Mouse (Mus musculus) monocyte, adult 2 months (primary cell): ENCODE data around the gene Eftud2.

Experiments used
- DNase-seq, 2 experiments: peaks; one replicate each; pipeline ENCODE4 v3.0.0; 2022; ENCODE audit warnings: low spot score in 2 of 2, low read depth in 1 of 2

The Eftud2 gene

DNA sequence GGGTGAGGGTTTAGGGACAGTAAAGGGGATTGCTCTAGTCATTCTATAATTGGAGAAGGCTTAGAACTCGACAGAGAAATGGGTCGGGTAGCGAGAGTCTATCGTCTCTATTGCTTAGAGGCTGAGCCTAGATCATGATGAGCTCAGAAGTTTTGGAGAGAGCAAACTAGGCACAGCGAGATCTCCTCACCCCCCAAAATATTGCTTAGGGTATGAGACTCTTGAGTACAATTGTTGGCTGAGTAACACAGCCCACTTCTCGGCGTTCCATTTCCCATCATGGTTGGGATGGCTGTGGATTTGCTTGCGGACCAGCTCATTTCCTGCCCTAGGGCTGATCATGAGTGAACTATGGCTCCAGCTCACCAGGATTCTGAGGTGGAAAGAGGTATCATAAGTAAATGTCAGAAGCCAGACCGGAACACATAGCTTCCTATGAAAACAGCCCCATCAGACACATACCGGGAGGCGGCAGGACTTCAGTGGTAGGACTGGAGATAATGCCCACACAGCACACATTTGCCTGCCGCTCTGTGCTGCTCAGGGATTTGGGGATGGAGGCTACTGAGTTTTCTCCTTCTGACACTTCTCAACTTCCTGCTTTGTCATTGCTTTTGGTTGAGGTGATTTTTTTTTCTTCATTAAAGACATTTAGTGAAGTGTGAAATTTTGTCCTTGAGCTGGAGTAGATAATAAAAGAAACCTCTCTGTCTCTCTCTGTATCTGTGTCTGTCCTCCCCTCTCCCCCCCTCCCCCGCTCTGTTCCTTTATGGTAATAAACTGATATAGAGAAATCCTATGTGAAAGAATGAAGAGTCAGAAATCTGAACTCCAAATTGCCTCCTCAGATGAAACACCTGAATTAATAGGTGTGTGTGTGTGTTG lies 771 bp upstream of the Eftud2 start:
- DNase-seq: no peak

DNA sequence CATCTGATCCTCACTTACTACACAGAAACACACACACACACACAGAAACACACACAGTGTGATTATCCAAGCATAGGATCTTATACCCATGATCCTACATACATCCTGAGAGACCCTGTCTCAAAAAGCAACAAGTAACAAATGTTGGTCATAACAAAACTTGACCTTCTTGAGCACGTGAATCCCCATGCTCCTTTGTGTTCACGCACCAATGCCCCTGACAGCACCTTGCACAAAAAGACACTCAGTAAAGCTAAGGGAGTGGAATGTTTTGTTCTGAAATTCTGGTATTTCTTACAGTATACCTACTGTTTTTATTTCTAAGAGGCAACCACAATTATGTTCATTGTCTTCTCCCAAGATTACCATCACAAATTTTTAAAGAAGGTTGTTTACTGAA lies 1.2 kb downstream of the Eftud2 start:
- DNase-seq: no peak

GRCm38 (mm10) chr11:102874801-102875334 lies 5.9 kb downstream of the Eftud2 start:
- no peak for DNase-seq

- DNase-seq: no peak
Observed at GRCm38 (mm10) chr11:102864272-102864671, 16.5 kb downstream of the Eftud2 start.

- no peak for DNase-seq
Observed at GRCm38 (mm10) chr11:102859933-102860332, 20.9 kb downstream of the Eftud2 start.

DNA sequence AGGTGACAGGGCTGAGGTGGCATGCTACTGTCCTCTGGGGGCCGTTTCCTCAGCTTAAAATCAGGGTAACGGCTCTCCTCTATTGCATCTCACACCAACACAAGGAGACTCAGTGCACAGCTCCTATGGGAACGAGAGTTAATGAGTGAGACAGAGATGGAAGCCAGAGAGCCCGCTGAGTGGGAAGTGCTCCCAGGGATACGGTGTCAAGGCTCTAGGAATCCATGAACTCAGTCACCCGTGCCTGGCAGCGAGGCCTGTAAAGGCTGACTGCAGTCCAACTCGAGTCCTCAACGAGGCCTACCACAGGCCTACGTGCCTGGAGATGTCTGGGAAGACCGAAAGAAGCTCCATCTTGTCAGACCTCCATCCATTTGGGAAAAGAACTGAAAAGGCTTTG lies 21.8 kb downstream of the Eftud2 start:
- DNase-seq: no peak

DNA sequence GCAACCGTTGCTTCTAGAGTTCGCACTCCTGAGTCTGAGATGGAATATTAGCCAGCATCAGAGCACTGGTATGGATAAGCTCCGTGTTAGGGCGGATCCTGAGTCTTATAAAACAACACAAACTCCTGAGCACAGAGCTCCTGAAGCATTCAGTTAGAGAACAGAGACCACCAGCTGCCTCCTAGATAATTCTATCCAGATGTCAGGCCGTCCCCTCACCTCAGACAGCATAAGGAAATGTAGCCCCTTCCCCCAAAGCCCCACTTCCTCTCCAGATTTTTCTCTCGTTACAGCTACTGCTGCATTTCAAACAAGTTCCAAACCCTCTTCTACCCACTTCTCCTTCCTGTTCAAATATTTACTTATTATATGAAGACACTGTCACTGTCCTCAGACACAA lies 24.8 kb downstream of the Eftud2 start:
- DNase-seq: no peak

GRCm38 (mm10) chr11:102853760-102854159 lies 27.0 kb downstream of the Eftud2 start:
- DNase-seq: no peak

- DNase-seq: peak in 1 of 2 experiments; percentile 3
Observed at GRCm38 (mm10) chr11:102851883-102852282, 28.9 kb downstream of the Eftud2 start.

DNA sequence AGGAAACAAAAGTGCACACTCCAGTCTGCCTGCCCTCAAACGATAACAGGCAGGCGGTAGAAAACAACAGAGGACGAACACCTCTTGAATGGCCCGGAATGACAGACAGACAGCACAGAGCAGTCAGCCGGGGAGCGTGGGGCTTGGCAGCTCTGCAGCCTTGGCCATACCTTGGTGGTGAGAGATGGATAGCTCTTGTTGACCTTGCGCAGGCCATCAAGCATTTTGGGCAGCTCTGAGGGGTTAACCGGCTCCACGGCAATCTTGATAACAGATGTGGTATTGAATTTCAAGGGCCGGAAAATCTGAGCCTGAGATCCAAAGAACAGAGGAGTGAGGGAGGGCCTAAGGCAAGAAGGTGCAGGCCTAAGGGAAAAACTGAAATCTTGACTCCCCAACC lies 34.9 kb downstream of the Eftud2 start:
- DNase-seq: no peak

DNA sequence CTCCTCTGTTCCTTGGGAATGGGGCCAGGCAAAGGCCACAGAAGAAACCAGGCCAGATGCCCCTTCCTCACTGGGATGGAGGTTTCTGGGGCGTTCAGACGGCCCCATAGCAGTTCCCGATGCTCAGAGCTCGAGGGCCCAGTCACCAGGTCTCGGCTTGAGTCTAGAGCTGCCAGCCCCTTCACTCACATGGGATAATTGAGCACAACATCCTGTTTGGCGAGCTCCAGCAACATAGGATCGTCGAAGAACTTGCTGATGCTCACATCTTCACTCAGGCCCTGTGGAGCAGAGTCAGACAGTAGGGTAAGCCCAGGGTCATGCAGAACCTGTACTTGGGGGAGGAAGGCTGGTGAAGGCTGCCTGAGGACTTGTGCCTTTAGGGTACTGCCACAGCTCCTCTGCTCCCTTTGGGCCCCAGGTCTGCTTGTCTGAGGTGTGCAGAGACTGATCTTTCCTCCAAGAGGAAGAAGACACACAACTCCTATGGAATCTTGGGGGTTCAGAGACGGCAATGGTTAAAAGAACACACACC lies 42.1 kb downstream of the Eftud2 start:
- no peak for DNase-seq

DNA sequence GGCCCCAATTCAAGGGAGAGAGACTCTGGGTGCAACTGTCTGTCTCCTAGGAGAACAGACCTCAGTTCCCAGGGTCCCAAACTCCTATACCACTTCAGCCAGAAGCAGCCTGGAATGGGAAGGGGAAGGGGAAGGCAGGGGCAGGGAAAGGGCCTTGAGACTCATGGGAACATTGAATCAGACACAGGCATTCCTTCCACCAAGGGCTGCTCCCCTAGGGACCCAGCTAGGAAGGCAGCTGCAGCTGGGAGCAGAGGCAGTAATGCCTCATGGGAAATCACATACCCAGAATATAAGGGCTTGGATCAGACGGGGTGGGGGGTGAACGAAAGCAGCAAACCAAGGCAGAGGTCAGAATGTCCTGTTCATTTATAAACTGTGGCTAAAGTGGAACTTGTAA lies 42.7 kb downstream of the Eftud2 start:
- no peak for DNase-seq

DNA sequence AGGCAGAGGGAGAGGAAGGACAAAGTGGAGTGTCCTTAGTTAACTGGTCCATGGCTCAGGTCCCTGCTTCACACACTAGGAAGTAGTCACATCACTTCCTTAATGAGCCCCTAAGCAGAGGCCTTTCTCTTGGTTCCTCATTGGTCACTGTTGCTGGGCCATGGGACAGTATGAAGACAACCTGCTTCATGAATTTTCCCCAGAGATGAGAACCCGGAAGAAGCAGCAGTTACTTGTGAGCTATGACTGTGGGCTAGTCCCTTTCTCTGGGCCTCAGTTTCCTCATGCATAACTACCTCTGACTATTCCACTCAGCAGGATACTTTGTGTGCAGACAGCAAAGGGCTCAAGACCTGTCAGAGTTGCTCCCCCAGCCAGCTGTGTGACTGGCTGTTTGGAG lies 43.4 kb downstream of the Eftud2 start:
- no peak for DNase-seq

DNA sequence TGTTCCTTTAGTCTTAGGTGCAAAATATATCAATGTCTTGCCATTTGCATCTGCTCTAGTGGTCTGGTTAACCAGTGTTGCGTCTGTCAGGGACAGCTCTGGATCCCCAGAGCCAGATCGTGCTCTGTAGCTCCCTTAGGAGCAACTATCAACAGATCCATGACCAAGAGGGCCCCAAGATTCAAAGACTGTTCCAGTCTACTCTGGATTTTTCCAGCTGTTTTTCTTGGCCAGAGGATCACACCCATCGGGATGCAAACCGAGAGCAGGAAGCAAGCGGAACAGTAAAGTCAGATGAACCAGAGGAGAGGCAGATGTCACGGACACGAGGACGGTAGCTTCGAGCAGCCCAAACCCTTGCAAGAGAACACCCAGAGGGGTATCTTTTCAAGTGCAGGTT lies 44.6 kb downstream of the Eftud2 start:
- no peak for DNase-seq

DNA sequence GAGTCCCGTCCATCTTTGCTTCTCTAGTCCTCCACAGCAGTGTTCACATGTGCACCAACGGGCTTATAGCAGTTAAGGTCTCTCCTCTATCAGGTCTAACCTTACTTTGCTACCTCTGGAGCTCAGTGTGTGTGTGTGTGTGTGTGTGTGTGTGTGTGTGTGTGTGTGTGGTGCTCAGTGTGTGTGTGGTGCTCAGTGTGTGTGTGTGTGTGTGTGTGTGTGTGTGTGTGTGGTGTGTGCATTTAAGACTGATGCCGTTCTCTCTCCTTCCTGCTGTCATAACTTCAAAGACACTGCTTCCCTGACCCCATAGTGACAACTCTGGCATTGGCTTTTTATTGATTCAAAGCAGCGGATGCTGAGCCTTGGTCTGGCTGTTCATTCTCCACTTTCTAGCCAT lies 45.2 kb downstream of the Eftud2 start, which contains the start of gene Higd1b:
Higd1b (plus strand) TSS at position 301 of the 400 bp plus-strand sequence.
- DNase-seq: no peak

DNA sequence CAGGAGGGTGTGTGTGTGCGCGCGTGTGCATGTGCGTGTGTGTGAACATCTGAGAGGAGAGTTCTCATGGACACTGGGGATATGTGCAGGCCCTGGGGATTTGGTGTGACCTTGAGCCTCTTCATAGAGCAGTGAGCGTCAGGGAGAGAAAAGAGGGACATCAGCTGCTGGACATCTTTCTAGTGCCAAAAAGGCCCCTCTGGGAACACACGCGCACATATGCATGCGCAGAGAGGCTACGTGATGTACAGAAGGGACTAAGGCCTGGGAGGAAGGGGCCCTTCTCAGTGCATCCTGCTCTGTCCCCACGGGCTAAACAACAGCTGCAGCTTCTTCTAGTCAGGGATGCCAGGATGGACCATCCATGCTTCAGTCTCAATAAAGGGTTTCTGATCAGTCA lies 46.6 kb downstream of the Eftud2 start:
- DNase-seq: no peak

DNA sequence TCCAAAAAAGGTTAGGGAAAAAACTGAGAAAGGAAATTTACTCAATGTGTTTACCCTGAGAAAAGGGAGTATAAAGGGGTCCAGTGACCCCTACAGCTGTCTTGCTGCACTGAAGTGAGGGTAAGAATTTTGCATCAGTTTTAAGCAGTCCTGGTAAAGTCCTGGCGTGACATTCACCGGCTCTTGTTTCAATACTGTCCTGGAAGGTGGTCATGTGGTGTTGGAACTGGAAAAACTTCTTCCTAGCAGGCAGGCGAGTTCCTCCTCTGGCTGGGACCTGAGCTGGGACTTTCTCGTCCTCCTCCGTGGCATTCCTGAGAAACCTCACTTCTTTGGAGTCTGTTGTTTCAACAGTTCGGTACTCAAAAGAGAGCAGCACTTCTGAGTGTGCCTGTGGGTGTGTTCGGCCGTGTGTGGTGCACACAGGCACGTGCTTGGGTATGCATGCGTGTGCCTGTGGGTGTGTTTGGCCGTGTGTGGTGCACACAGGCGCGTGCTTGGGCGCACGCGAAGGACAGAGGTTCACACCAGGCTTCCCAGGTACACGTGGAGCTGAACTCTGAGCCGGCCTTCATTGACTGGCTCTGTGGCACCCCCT lies 48.0 kb downstream of the Eftud2 start:
- no peak for DNase-seq

- no peak for DNase-seq
Observed at GRCm38 (mm10) chr11:102830276-102830675, 50.5 kb downstream of the Eftud2 start.

- DNase-seq: no peak
Observed at GRCm38 (mm10) chr11:102827097-102827496, 53.7 kb downstream of the Eftud2 start.

GRCm38 (mm10) chr11:102826476-102826875 lies 54.3 kb downstream of the Eftud2 start:
- no peak for DNase-seq

- DNase-seq: no peak
Observed at GRCm38 (mm10) chr11:102821231-102821630, 59.6 kb downstream of the Eftud2 start.

DNA sequence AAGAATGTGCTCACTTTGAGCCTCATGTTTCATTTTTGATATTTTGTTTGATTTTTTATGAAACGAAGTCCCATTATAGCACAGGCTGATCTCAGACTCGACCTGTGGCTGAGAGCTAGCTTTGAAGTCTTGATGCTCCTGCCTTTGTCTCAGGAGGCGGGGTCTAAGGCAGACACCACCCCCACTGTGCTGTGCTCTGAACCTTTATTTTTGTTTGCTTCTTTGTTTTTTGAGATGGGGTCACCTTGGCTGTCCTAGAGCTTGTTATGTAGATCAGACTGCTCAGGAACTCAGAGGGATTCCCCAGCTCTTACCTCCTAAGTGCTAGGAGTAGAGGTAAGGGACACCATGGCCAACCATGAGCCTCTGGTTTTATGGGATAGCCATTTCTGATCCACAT lies 60.4 kb downstream of the Eftud2 start:
- no peak for DNase-seq
